Mouse (Mus musculus) adrenal gland, postnatal 14 days (tissue): ENCODE measurements around the gene Slpi. TPM values are rescaled to one million over a fixed set of nuclear protein-coding genes. Genes with fewer than 3 reads are reported as not detected.

Source experiments
- DNase-seq: peaks from one replicate; pipeline ENCODE4 v3.0.0; 2021; ENCODE audit warnings: mixed read lengths
- total RNA-seq: library from RNA; stranded (reverse); gene quantifications from 2 replicates; pipeline ENCODE4 v1.2.3, GENCODE M21; 2021

Gene Slpi
- total RNA-seq, 1 experiment from 2014 or later = 9.3 TPM

GRCm38 (mm10) chr2:164421306-164421705 is 32.4 kb upstream of the Slpi start:
- DNase-seq = no peak

DNA sequence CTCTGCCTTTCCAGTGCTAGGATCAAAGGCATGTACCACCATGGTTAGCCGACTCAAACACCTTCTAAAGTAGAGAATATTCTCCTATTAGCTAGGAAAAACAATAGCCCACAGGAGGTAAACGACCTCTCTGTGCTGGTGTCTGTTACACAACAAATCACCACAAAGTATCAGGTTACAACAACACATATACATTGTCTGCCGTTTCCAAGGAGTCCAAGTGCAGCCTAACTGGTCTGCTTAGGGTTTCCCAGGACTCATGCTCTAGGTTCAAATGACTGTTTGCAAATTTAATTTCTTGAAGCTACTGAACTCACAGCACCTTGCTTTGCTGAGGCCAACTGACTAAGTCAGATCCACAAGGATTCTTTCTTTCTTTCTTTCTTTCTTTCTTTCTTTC is 30.6 kb upstream of the Slpi start:
- no peak for DNase-seq

DNA sequence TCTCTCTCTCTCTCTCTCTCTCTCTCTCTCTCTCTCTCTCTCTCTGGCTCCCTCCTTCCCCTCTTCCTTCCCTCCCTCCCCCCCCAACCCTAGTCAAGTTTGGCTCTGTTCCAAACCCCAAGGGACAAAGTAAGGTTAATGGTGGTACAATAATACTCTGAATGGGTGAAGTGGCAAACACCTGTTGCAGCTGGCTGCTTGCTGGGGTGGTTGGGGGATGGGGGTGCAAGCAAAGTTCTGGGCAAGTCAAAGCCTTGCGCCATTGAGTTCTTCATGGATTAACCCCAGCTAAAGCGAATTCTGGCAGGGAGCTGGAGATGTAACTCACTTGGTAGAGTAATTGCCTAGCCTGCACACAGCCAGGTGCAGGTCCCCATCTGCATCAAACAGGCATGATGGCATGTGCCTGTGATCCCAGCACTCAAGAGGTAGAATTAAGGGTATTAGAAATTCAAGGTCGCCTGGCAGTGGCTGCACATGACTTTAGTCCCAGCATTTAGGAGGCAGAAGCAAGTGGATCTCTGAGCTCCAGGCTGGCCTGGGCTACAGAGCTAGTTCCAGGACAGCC is 29.5 kb upstream of the Slpi start:
- peak; percentile 24 for DNase-seq

DNA sequence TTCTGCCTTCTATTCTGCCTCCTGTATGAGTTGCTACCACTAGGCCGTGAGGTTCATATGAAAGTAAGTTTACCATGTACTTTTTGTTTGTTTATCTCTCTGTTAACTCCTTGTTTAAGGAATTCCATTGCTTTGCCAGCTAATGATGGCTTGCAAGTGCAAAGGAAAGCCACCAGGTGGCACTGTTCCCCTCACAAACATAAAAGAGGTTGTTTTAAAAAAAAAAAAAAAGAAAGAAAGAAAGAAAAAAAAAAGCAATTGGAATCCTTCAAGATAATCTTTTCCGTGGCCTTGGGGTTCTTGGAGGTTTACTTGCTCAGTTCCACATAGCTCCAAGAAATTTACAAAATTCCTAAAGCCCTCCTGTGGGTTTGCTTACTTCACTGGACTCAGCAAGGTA is 28.3 kb upstream of the Slpi start:
- peak; percentile 58 for DNase-seq

DNA sequence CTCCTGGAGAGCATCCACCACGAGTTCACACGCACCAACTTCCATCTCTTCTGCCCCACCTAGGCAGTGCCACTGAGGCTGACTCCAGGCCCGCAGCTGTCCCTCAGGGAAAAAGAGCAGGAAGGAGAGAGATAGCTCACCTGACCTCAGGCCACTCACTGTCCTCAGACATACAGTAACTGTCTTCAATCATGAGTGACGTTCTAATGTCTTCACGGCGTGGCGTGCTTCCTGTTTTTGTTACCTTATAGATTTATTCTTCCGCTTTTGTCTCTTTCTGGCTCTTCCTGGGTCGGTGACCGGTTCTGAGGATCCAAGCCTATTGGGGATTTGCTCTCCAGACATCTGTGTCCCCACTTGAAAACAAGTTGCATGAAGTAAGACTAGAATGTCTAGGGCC is 25.7 kb upstream of the Slpi start:
- DNase-seq = no peak

GRCm38 (mm10) chr2:164414167-164414566 is 25.3 kb upstream of the Slpi start:
- no peak for DNase-seq

- DNase-seq = peak; percentile 83
Measured at GRCm38 (mm10) chr2:164407708-164408107, 18.8 kb upstream of the Slpi start.

GRCm38 (mm10) chr2:164405519-164405918 is 16.6 kb upstream of the Slpi start:
- no peak for DNase-seq

DNA sequence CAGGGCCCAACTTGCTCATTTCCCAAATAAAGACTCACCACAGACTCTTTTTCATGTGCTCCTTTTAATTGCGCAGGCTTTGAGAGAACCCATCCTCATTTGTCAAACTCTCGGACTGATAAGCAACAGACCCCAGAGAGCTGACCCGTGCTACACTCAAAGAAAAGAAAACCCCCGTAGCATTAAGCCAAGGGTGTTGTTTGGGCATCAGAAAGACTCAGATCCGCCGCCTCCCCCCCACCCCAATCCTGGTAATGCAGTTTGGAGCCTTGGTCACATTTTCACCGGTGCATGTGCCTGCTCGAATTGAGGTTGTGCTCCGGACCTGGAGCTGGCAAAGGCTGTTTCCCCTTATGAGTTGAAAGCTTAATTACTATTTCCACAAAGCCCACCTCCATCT is 16.2 kb upstream of the Slpi start, which contains the start of gene Matn4:
Gene Matn4, minus strand, starts transcription at position 101 of the 400 bp plus-strand sequence.
- DNase-seq = no peak

- peak; percentile 58 for DNase-seq
Measured at GRCm38 (mm10) chr2:164404082-164404990, 15.4 kb upstream of the Slpi start.

- DNase-seq = no peak
Measured at GRCm38 (mm10) chr2:164403396-164404081, 14.6 kb upstream of the Slpi start.

- DNase-seq = peak; percentile 88
Measured at GRCm38 (mm10) chr2:164402906-164403305, 14.0 kb upstream of the Slpi start, which contains the start of gene Rbpjl. Gene Rbpjl (plus strand): TSS chr2:164403141.

DNA sequence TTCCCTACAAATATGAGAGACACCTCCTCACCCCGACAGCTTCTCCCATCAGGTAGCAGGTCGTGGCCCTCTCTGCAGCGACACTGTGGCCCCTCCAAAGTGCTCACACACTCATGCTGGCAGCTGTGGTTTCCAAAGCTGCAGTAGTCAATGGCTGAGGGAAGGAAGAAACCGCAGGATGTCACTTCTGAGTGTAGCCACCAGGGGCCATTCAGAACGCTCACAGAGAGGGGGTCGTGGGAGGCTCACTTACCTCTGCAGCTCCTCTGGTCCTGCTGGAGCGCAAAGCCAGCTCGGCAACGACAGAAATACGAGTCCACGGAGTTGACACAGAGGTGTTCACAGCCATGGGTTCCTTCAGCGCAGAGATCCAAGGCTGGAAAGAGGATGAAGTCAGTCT is 8.0 kb upstream of the Slpi start:
- no peak for DNase-seq

DNA sequence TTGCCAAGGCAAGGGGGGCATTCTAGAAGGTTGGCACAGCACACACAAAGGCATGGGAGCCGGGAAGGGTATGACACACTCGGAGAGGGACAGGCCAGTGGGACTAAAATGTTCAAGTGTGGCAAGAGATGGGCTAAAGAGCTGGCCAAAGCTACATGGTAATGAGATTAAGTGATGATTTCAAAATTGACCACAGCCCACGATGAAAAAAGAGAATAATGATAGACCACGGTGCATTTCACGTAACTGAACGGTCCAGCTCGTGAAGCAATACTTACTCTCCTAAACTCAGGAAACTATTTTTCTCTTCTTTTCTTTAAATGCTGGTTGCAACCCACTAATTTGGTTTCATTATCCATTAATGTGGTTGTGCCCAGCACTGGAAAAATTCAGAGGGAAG is 7.2 kb upstream of the Slpi start:
- DNase-seq = no peak

DNA sequence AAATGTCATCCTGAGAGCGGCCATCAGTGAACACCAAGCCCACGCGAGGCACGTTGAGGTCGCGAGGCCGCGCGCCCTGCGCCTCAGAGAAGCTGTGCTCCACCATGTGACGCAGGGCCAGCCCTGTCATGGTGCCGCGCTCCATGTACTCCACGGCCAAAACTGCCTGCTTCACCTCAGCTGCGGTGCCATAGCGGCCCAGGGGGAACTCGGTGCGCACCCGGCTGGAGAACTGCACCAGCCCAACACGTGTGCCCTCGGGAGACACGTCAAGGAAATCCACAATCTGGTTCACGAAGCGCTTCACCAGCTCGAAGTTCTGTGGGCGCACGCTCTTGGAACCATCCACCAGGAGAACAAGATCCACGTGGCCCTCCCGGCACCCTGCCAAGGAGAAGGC is 4.2 kb upstream of the Slpi start:
- no peak for DNase-seq

DNA sequence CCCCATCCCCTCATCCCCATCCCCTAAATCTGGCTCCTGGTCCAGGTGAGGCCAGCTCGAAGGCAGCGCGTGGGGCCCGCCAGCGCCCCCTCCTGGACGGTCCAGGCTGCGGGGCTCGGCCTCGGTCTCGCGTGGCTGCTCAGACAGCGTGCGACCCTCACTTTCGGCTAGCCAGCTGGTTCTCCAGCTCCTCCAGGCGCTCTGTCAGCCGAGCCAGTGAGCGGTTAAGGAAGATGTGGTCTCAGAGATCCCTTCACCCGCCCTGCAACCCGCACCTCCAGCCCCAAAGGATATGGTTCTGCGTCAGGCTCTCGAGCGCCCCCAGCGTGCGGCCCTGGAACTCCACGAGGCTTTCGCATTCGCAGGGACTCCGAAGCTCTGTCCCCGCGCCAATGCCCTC is 604 bp upstream of the Slpi start:
- DNase-seq = peak; percentile 89

DNA sequence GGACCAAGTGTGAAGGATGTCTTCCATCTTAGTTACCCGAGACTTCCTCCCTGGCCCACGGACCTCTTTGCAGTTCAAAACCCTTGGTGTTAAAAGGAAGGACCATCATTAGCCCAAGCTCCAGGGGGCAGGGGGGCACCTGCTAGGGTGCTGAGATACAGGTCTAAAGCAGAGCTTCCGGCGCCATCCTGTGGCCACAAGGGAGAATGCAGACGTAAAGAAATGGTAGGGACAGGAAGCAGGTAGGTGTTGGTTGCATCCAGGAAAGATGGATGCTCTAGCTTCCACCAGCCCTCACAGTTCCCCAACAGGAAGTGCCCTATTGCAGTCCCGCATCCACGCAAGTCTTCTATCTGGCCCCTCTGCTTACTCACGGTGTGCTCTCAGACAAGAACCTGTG is 1.9 kb downstream of the Slpi start:
- peak; percentile 58 for DNase-seq

DNA sequence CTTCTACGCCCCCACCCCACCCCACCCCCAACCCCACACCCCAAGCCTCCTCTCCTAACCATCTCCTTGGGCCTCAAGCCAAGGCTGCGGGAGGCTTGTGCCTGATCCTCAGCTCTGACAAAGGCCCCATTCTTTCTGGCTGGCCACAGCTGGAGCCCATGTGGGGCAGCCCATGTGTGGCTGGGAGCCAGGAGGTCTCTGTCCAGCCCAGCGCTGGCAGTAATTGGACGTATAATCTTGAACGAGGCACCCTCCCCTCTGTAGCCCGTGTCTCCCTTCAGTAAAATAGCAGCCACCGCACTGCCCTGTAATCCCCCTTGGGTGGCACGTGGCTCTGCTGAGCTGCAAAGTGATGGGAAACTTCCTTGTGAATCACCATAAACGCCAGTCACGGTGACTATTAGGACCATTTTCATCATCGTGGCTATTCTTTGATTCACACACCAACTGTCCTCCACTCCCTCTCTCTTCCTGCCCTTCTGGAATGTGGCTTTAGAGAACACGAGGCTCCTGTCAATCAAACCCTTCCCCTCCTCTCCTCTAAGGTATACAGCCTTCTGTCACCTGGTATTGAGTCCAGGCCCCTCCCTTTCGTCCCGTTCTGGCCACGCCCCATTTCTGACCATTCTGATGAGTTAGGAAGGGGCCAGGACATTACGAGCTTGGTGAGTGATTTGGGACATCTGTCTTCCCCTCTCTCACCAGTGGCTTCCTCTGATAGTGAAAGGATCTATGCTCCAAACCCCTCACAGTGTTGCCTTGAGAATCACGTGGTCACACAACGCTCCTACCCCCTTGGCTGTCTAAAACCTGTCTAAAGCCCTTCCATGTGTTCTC is 2.8 kb downstream of the Slpi start:
- DNase-seq = no peak

DNA sequence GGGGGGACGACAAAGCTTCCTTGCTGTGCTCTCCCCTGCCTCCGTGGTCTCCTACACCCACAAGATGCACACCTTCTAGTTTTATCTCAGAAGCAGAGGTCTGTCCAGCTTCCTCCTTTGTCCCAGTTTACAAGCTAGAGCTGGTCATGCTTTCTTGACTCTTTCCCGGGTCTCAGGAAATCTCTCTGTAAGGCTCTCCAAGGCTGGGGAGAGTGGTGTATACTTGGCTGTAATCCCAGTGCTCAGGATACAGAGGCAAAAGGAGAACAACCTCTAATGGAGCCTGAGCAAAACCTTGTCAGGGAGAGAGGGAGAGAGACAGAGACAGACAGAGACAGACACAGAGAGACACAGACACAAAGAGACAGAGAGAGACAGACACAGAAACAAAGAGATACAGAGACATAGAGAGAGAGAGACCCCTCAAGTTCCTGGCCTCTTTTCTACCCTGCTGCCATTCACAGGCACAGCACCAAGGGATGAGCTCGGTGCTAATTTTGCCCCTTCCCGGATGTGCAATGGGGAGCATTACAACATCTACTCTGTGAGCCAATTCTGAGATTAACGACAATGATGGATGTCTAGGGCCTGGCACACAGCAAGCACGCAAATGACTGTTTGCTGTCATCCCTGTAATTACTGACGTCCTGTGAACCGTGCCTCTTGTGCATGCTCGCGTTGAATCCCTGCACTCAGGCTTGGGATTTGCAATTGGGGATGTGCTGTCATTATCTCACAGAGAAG is 5.1 kb downstream of the Slpi start:
- DNase-seq = peak; percentile 43

DNA sequence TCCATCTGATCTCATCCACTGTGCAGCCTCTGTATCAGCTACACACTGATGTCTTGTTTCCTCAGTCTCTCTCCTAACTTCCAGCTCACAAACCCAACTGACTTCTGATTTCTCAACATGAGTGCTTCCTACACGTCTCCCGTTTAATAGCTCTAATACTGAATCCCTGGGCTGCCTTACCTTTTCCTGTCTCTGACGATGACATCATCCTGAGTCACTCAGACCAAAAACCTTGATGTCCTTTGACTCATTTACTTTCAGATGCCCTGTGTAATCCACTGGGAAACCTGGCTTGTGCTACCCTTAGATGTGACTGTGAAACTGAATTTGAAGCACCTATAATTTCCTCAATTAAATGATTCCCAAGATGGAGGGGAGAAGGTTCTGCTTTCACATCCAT is 5.9 kb downstream of the Slpi start:
- DNase-seq = peak; percentile 21

DNA sequence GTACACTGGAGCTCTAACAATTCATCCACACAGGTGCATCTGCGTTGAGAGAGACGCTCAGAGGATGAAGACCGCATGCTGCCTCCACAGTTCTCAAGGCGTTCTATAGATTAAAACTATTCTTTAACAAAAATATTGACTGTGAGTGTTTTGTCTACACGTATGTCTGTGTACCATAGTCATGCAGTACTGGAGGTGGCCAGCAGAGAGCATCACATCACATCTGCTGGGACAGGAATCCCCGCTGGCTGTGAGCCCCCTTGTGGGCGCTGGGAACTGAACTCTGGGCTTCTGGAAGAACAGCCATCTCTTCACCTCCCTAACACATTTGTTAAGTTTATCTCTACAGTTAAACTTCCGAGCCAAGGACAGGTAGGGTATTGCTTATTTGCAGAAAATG is 7.2 kb downstream of the Slpi start:
- no peak for DNase-seq
